Mouse (Mus musculus): ENCODE results near the gene Zfp503. TPM values are rescaled to one million over a fixed set of nuclear protein-coding genes. Genes with fewer than 3 reads are reported as not detected.

Zfp503 gene
- polyA plus RNA-seq, 1 experiment from 2014 or later, result 13.7 TPM

DNA sequence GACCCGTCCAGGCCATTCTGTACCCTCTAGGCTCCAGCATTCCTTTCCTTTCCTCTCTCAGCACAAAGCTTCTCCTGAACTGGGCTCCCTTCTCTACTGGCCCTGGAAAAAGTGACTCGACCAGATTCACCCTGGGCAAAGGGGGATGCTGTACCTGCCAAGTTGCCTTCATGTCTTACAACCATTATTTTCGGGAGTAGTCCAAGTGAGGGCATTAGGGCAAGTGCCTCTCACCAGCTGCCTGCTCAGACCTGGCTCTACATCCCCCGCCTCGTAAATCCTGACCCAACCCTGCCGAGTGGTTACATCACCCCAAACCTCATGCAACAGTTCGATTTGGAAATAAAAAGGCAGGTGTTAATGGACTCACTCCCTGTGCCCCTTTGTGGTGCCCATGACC lies 36.9 kb downstream of the Zfp503 start:
- Histone ChIP-seq H3K9ac (no peak overlapping the region), H3K27me3 (no peaks in the 10 kb centered on the region), H3K4me2 (no peak overlapping the region), H3K9me3 (no peaks in the 10 kb centered on the region), H3K27ac (replicated peaks) (no peak overlapping the region), H3K4me1 (replicated peaks) (no peaks in the 10 kb centered on the region), H3K36me3 (no peaks in the 10 kb centered on the region), H3K4me3 (no peak overlapping the region)
- no peak for ATAC-seq (ENCODE audit: low FRiP score, low read depth)
- 87% methylated on average over 7 of the region's 7 CpGs for WGBS

DNA sequence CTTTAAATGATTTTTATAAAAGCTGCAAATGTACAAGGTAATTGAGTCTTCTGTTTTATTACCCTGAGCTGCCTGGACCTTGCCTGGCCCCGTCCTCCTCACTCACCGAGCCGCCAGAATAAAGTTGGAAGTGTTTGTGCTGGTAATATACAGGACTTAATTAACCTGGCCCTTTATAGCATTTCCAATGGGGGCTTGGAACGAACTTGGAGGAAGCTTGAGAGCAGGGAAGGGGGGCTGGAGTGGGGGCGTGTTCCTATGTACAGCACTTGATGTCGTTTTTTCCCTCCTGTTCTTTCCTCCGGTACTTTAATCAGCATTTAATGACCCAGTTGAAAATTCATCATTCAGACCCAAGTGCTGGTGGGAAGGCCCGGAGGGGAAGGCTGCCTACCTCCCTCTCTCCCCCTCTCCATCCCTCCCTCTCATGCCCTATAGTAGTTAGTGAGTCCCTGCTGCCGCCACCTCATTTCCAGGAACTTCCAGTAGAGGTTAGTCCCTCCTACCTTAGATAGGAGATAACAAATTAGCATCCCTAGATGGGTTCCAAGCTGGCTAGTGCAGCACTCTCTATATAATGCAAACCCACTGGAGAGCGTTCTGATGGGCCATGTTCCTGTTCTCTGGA lies 37.4 kb downstream of the Zfp503 start:
- WGBS, result 60% methylated on average over 10 of the region's 10 CpGs
- Histone ChIP-seq H3K27me3 (no peaks in the 10 kb centered on the region), H3K9me3 (no peaks in the 10 kb centered on the region), H3K4me2 (no peak overlapping the region), H3K4me1 (replicated peaks) (no peaks in the 10 kb centered on the region), H3K4me3 (no peak overlapping the region), H3K27ac (replicated peaks) (no peak overlapping the region), H3K9ac (no peak overlapping the region), H3K36me3 (no peaks in the 10 kb centered on the region)
- peak; percentile 48; the same call in 1 of the 2 replicates for ATAC-seq (ENCODE audit: low FRiP score, low read depth)

DNA sequence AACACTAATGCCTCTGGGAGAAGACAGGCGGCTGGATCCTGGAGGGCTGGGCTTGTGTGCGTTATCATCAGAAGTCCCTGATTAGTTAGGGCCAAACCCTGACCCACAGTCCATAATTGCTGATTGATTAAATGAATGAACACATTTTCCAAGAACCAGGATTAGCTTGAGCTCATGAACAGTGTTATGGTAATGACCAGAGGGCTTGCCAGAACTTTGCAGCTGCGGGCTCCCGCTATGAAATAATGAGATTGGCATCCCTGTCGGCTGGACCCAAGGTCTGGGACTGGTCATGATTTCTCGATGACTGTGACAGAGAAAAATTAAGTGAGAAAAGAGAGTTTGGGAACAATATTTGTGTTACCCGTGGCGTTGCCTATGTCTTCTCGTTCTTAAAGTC lies 44.5 kb downstream of the Zfp503 start:
- 68% methylated on average over 9 of the region's 9 CpGs for WGBS
- no peak for ATAC-seq (ENCODE audit: low FRiP score, low read depth)
- H3K9ac ChIP-seq, result no peak overlapping the region
- H3K4me3 ChIP-seq, result no peak overlapping the region
- no peaks in the 10 kb centered on the region for H3K36me3 ChIP-seq
- H3K27me3 ChIP-seq, result no peaks in the 10 kb centered on the region
- no peak overlapping the region for H3K4me2 ChIP-seq
- no peaks in the 10 kb centered on the region for H3K4me1 ChIP-seq (replicated peaks)
- no peaks in the 10 kb centered on the region for H3K9me3 ChIP-seq
- H3K27ac ChIP-seq (replicated peaks), result no peak overlapping the region

DNA sequence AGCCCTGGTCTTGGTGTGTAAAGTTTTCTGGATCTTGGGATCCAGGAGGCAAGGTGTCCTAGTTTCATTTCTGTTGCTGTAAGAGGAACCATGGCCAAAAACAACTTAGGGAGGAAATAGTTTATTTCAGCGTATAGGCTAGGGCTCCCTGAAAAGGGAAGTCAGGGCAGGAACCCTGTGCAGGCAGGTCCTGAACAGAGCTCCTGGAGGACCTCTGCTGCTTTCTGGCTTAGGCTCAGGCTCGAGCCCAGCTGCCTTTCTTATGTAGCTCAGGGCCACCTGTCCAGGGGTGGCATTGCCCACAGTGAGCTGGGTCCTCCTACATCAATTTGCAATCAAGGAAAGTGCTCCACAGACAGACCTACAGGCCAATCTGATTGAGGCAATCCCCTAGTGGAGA lies 47.8 kb downstream of the Zfp503 start:
- Histone ChIP-seq H3K27ac (replicated peaks) (no peak overlapping the region), H3K4me2 (no peak overlapping the region), H3K27me3 (no peaks in the 10 kb centered on the region), H3K9me3 (no peaks in the 10 kb centered on the region), H3K4me3 (no peak overlapping the region), H3K36me3 (no peaks in the 10 kb centered on the region), H3K4me1 (replicated peaks) (no peaks in the 10 kb centered on the region), H3K9ac (no peak overlapping the region)
- WGBS, result 51% methylated on average over 2 of the region's 2 CpGs
- ATAC-seq (ENCODE audit: low FRiP score, low read depth), result no peak

DNA sequence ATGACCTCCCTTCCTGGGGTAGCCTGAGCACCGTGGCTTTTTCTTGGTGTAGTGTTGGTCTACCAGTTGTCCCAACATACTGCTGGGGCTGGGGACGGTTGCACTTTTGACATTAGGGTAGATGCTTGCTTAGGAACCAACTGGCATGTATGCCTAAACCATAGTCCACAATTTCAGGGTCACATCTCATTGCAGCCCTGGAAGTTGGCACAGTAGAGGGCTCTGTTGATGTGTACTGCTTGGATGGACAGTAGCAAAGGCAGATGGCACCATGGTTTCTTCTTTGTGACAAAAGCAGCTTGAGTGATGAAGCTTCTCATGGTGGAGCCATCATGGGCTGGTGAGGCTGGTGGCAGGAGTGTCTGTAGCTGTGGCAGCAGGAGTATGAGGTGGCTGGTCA lies 52.3 kb downstream of the Zfp503 start:
- ATAC-seq (ENCODE audit: low FRiP score, low read depth), result no peak
- Histone ChIP-seq H3K9me3 (no peaks in the 10 kb centered on the region), H3K4me2 (no peak overlapping the region), H3K4me1 (replicated peaks) (no peaks in the 10 kb centered on the region), H3K27me3 (0 out of 2 replicates have a peak, but pooled peaks cover 4% of the 10 kb centered on the region), H3K4me3 (no peak overlapping the region), H3K27ac (replicated peaks) (no peak overlapping the region), H3K36me3 (no peaks in the 10 kb centered on the region), H3K9ac (no peak overlapping the region)
- 92% methylated on average over 2 of the region's 2 CpGs for WGBS

DNA sequence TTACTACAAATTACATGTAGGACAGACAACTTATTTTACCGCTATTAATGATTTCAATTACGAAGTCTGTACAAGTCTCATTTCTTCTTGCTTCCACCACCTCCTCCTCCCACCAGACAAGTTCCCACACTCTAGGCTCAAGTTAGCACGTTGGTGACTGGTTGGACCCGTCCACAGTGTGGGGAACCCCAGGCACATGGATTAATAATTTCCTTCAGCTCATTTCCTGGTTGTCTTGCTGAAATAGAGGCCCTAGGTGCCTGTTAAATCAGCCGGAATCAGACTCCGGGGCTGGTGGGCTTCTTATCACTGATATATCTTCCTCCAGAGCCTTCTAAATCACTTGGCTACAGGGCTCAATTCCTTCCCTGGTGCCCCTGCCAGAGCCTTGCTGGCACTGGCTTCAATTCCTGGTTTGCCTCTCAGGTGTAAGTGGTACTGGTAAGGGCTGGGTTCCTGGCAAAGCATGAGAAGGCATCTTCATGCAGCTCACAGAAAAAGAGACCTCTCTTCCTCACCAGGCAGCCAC lies 53.2 kb downstream of the Zfp503 start:
- Histone ChIP-seq H3K9me3 (no peaks in the 10 kb centered on the region), H3K4me3 (no peak overlapping the region)
- 74% methylated on average over 6 of the region's 6 CpGs for WGBS

More for the DNA sequence above, 53.2 kb downstream of the Zfp503 start:
- Histone ChIP-seq H3K27me3 (0 out of 2 replicates have a peak, but pooled peaks cover 4% of the 10 kb centered on the region), H3K27ac (replicated peaks) (no peak overlapping the region), H3K4me2 (no peak overlapping the region), H3K36me3 (no peaks in the 10 kb centered on the region), H3K4me1 (replicated peaks) (no peaks in the 10 kb centered on the region), H3K9ac (no peak overlapping the region)
- ATAC-seq (ENCODE audit: low FRiP score, low read depth), result no peak

Small RNA genes lying within 50 kb of the gene (microRNA-seq; reads per million reads assigned to microRNA genes)
- gene Gm27532, result not detected

Other genes with a start within 250 kb of the Zfp503 start
- gene Samd8, start 239.1 kb downstream of the Zfp503 start, polyA plus RNA-seq (2015; fragmentation: Nextera tagmentation; extraction: Ambion mirVana), result 19.7 and 21.3 TPM in 2 replicates
- not detected in 2 replicates for gene Dusp13, start 238.4 kb downstream of the Zfp503 start, polyA plus RNA-seq (2015; fragmentation: Nextera tagmentation; extraction: Ambion mirVana)
- 282 TPM in 2 replicates for gene Vdac2, start 164.4 kb downstream of the Zfp503 start, polyA plus RNA-seq (2015; fragmentation: Nextera tagmentation; extraction: Ambion mirVana)
- gene Comtd1, start 140.6 kb downstream of the Zfp503 start, polyA plus RNA-seq (2015; fragmentation: Nextera tagmentation; extraction: Ambion mirVana), result 59.9 and 63.0 TPM in 2 replicates
- gene Lrmda, start 30.1 kb upstream of the Zfp503 start, polyA plus RNA-seq (2015; fragmentation: Nextera tagmentation; extraction: Ambion mirVana), result 0.23 and 0.37 TPM in 2 replicates